Mouse (Mus musculus): ENCODE results near the gene Lor. TPM values are rescaled to one million over a fixed set of nuclear protein-coding genes. Genes with fewer than 3 reads are reported as not detected.
A peak's percentile ranks its signal among the peaks of the same experiment; 100 is the strongest.

The Lor gene
- not detected in 2 replicates for total RNA-seq (2015)
- total RNA-seq (2017): not detected in 2 replicates

DNA sequence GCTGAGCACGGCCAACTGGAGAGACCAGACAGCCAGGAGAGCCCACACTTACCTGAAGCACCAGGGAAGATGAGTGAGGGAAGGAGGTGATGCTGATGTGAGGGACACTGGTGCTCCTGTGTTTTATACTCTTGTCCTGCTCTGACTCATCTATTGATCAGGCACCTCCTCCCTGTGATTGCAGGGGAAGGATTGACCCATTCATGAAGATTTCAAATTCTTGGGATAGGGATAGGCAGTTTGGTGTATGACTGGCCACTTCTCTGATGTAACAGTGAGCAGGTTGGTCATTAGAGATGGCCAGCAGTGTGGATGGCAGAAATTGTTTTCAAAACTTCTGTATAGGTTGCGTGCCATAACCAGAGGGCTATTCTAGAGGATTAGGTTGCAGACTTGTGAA, at the start of gene Lor:
Gene Lor (minus strand): TSS at position 101 of the 400 bp plus-strand sequence.
- no peak for ATAC-seq (ENCODE audit: poor library complexity, severe bottlenecking)

DNA sequence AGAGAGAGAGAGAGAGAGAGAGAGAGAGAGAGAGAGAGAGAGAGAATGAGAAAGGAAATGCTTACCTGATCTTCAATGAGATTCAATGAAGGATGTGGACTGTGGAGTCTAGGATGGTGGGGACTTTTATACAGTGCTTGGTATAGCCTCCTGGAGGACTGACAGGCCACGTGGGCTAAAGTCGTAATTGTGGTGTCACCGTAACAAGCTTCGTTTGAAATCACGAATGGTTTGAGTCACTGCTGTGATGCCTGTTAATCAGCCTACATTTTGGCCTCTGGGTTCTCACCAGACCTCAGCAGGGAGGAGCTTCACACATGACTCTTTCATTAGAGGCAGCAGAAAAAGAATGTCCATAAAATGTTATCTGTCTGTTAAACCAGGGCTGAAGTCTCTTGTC, 40.9 kb upstream of the Lor start, which contains the start of gene Prr9:
Gene Prr9 (minus strand): TSS at position 101 of the 400 bp plus-strand sequence.
- ATAC-seq (ENCODE audit: poor library complexity, severe bottlenecking): no peak

DNA sequence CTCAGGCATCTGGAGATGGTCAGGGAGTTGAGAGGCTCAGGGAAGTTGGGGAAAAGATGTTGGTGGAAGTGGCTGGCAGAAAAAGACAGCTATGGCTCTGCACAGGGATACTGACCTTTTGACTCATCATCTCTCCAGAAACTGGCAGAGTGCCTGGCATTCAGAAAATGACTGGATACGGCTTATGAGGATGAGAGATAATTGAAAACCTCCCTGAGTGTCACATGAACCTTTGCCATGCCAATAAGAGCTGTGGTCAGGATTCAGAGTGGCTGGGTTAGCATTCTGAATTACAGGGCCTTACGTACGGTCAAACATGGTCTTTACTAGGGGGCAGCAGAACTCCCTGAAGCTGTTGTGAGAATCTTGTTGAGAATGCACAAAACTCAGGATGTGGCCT, 38.0 kb upstream of the Lor start:
- no peak for ATAC-seq (ENCODE audit: poor library complexity, severe bottlenecking)

DNA sequence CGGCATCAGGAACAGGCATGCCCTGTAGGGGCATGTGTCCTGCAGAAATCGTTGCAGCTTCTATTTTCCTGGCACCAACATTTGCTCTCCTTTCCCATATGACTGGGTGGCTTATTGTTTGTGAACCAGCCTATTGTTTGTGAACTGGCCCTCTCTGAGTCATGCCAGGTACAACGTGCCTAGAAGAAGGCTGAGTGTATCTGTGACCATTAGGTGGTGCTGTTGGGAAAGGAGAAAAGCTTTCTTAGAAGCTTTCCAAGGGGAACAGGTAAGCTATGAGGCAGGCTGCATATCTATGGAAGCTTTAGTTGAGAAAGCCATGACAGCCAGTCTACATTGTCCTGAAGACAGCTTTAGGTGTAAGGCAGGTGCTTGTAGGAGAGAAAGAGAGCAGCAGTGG, 35.0 kb upstream of the Lor start:
- no peak for ATAC-seq (ENCODE audit: poor library complexity, severe bottlenecking)

DNA sequence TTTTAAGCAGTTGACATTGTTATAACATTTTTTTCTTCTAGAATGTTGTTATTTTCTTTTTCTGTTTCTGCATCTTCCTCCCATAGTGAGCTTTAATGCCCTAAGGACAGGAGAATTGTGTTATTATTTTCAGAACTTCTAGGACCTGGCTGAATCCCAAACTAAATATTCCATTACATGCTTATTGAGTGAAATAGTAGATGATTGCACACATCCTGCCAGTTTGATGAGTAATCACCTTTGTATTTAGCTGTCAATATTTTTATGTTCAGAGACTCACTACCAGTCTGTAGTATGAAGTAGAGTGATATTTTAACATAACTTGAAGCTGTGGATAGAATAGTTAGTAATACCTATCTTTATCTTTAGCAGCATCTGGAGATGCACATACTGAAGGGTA, 28.6 kb upstream of the Lor start:
- no peak for ATAC-seq (ENCODE audit: poor library complexity, severe bottlenecking)

DNA sequence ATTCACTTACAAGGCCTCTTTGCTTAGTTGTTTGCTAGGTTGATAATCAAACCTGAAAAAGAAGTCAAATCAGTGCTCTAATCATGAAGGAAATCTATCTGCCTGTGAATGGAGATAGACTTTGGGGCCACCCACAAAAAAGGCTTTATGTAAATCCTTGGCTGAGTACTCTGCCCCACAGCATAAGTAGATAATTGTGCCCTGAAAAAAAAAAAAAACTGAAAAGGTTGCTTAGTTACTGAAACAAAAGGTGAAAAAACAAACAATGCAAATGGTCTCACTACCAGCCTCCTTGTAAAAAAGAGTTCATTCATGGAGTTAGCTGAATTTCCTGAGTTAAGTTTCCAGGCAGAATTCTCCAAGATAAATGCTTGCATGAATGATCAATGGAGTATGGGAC, 27.8 kb upstream of the Lor start:
- no peak for ATAC-seq (ENCODE audit: poor library complexity, severe bottlenecking)

DNA sequence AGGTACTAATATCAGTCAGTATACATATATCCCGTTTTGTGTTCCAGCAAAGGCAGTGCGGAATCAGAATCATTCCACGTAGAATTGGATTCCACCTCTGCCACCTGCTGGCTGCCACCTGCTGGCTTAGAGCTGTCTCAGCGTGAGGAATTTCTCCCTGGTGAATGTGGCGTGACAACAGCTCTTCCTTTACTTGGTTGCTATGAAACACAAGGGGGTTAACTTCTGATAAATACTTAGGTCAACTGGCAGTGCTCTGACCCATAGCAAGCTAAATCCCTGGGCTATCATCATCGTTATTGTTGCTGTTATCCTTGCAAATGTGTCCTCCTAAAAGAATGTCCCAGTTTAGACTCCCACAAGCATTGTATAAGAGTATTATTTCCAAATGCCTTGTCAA, 23.6 kb upstream of the Lor start:
- ATAC-seq (ENCODE audit: poor library complexity, severe bottlenecking): no peak

DNA sequence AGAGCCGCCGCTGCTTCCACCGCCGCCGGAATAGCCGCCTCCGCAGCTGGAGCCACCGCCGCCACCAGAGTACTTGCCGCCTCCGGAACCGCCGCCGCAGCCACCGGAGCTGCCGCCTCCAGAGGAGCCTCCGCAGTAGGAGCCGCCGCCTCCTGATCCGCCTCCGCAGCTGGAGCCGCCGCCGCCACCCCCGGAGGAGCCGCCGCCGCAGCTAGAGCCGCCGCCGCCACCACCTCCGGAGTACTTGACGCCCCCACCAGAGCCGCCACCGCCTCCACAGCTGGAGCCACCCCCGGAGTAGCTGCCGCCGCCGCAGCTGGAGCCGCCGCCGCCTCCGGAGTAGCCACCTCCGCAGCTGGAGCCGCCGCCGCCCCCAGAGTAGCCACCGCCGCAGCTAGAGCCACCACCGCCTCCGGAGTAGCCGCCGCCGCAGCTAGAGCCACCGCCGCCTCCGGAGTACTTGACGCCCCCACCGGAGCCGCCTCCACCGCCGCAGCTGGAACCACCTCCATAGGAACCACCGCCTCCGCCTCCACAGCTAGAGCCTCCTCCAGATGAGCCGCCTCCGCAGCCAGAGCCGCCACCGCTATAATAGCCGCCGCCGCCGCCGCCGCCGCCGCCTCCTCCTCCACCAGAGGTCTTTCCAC, 1.5 kb downstream of the Lor start:
- peak; percentile 16; the same call in 1 of the 2 replicates for ATAC-seq (ENCODE audit: poor library complexity, severe bottlenecking)

DNA sequence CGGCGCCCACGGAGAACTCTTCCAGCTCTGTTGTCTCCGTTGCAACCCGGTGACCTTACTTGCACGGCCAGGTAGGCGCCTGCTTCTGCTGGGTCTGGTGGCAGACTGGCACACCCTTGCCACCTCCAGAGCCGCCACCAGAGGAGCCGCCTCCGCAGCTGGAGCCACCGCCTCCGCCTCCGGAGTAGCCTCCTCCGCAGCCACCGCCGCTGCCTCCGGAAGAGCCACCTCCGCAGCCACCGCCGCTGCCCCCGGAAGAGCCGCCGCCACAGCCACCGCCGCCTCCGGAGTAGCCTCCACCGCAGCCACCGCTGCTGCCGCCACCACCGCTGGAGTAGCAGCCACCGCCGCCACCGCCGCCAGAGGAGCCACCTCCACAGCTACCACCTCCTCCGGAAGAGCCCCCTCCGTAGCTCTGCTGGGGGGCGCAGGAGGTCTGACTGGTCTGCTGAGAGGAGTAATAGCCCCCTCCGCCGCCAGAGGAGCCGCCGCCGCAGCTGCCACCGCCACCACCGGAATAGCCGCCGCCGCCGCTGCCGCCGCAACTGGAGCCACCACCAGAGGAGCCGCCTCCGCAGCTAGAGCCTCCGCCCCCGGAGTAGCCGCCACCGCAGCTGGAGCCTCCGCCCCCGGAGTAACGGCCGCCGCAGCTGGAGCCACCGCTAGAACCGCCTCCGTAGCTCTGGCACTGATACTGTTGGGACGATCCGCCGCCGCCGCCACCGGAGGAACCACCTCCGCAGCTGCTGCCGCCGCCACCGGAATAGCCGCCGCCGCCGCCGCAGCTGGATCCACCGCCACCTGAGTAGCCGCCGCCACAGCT, 2.3 kb downstream of the Lor start:
- peak; percentile 53 for ATAC-seq (ENCODE audit: poor library complexity, severe bottlenecking)

DNA sequence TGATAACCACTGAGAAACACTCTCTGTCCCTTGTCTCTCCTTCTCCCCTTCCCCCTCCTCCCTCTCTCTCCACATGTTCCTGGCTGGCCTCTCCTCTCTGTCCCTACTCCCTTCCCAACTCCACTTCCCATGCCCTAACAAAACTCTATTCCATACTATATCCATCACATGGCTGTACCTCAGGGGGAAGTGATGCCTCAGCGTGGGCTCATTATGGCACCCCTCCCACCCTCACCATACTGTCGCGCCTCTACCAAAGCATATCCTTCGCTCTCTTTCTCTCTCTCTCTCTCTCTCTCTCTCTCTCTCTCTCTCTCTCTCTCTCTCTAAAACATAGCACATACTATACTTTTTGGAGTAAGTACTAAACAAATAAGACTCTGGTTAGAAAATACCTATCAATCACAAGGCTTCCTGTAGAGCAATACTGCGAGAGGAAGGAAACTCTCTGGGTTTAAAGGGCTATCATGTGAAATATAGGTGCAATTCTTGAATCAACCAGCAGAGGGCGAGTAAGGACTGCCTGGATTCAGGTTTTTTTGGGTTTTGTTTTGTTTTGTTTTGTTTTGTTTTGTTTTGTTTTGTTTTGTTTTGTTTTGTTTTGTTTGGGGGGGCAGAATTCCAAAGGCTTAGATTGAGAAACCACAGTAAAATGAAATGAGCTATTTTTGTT, 32.4 kb downstream of the Lor start:
- no peak for ATAC-seq (ENCODE audit: poor library complexity, severe bottlenecking)

DNA sequence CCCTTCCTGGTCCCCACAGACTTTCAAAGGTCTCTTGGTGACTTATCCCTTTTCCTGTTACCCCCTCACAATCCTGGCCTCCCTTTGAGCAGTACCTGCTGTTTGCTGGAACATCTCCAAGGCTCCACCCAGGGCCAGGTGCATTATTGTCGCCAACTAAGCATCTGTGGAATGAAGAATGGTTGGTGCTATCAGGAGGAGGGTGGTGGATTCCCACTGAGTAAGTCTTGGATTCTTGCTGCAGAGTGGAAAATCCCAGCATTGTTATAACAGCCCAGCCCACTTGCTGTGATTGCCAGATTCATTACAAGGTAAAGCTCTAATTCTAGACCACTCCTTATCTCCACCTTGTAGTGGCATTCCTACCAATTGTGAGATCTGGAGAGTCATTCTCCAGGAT, 49.0 kb downstream of the Lor start:
- no peak for ATAC-seq (ENCODE audit: poor library complexity, severe bottlenecking)

DNA sequence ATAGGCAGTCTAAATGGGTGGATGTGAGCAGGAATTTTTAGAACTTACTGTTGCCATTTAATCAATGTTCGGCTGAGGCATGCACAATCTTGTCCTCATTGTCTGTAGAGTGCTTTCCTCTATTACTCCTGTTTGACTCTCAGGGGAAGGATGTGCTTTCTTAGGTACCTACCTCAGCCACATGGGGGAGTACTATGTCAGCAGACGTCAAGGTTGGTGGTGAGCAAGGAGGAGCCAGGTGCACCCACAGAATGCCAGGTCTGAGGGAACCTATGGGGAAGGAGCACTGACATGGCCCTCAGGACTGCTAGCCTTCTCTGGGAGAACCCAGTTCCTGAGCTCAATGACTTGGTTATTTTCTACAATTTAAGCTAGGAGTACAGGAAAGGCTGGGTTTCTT, 49.7 kb downstream of the Lor start:
- no peak for ATAC-seq (ENCODE audit: poor library complexity, severe bottlenecking)

Other genes starting within 250 kb of the Lor start
- not detected in 2 replicates for gene Pglyrp3, start 68.6 kb downstream of the Lor start, total RNA-seq (2015)
- not detected in 2 replicates for gene Pglyrp3, start 68.6 kb downstream of the Lor start, total RNA-seq (2017)
- gene Prr9, start 40.8 kb upstream of the Lor start, total RNA-seq (2015): not detected in 2 replicates
- not detected in 2 replicates for gene Prr9, start 40.8 kb upstream of the Lor start, total RNA-seq (2017)
- not detected in 2 replicates for gene Lelp1, start 59.6 kb upstream of the Lor start, total RNA-seq (2015)
- gene Lelp1, start 59.6 kb upstream of the Lor start, total RNA-seq (2017): not detected in 2 replicates
- not detected in 2 replicates for gene Sprr2a1, start 132.7 kb upstream of the Lor start, total RNA-seq (2015)
- gene Sprr2a1, start 132.7 kb upstream of the Lor start, total RNA-seq (2017): not detected in 2 replicates
- gene Sprr2a2, start 132.8 kb upstream of the Lor start, total RNA-seq (2015): not detected in 2 replicates
- gene Sprr2a2, start 132.8 kb upstream of the Lor start, total RNA-seq (2017): not detected in 2 replicates
- gene Sprr2a3, start 202.3 kb upstream of the Lor start, total RNA-seq (2015): not detected in 2 replicates
- gene Sprr2a3, start 202.3 kb upstream of the Lor start, total RNA-seq (2017): not detected in 2 replicates
- not detected in 2 replicates for gene Sprr2b, start 233.5 kb upstream of the Lor start, total RNA-seq (2015)
- not detected in 2 replicates for gene Sprr2b, start 233.5 kb upstream of the Lor start, total RNA-seq (2017)